8 mouse cellular contexts compared by ENCODE assay signal in the genomic region with DNA sequence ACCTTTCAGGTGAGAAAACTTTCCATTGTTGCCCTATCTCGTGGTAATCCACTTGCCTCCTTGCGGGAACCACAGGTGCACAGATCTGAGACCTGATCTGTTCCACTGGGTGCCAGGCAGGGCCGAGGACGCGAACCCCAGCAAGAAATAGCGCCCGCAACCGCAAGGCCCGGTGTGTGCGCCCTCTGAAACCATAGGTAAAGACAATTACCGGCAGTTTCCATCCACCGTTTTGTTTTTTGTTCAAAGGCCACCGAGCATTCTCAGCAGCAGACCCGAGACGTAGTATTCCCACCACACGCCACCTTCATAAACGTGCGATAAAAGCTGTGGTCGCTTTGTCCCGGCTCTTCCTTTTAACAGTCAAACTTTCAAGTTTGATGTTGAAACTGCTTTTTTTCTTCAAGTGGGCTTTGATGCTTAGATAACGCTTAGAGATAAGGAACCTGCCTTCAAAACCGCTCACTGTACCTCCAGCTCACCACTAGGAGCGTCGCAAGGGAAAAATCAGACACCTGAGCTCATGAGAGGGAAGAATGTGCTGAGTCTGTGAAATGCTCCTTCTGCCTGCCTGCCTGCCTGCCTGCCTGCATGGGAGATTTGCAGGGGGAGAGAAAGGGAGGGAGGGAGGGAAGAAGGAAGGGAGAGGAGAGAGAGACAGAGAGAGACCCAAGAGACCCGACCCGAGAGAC. TPM values are rescaled to one million over a fixed set of nuclear protein-coding genes. Genes with fewer than 3 reads are reported as not detected.
DNase-seq lines count a peak whose midpoint lies in the region; ATAC-seq and TF ChIP-seq lines count a peak whose summit lies in the region.

No protein-coding gene starts in this region.

- no peak overlapping the region for H3K27ac ChIP-seq in heart, embryonic 16.5 days (ENCODE audit: low read length)
- H3K27ac ChIP-seq in intestine, postnatal 0 days (ENCODE audit: low read depth, low read length) = no peak overlapping the region
- no peak overlapping the region for H3K27ac ChIP-seq in neural tube, embryonic 13.5 days (replicated peaks)

- intact Hi-C loops in heart, postnatal 25 days (cut with DNase I) = no loop called here
- intact Hi-C loops in gastrocnemius, postnatal 36 days (cut with DNase I) = no loop called here

- peak overlapping the region; percentile 3; the same call in 1 of the 2 replicates for H3K4me2 ChIP-seq in heart, embryonic 16.5 days (ENCODE audit: low read depth, low read length)
- no peak overlapping the region for H3K4me2 ChIP-seq in intestine, postnatal 0 days (replicated peaks; ENCODE audit: low read depth)
- H3K4me2 ChIP-seq in neural tube, embryonic 13.5 days = peak overlapping the region; percentile 1; the same call in 1 of the 2 replicates

- H3K4me1 ChIP-seq in heart, embryonic 16.5 days (ENCODE audit: control insufficient read depth, insufficient read depth, low read length) = 0 out of 2 replicates have a peak, but pooled peaks cover 4% of the 10 kb centered on the region
- H3K4me1 ChIP-seq in intestine, postnatal 0 days (replicated peaks; ENCODE audit: control insufficient read depth, insufficient read depth, low read length) = no peaks in the 10 kb centered on the region
- H3K4me1 ChIP-seq in neural tube, embryonic 13.5 days (replicated peaks) = no peaks in the 10 kb centered on the region

- H3K4me3 ChIP-seq in heart, embryonic 16.5 days (ENCODE audit: low read length) = no peak overlapping the region
- no peak overlapping the region for H3K4me3 ChIP-seq in intestine, postnatal 0 days (ENCODE audit: low read depth, low read length)
- H3K4me3 ChIP-seq in neural tube, embryonic 13.5 days = no peak overlapping the region

- H3K9me3 ChIP-seq in heart, embryonic 16.5 days (replicated peaks; ENCODE audit: control insufficient read depth, low read length) = no peaks in the 10 kb centered on the region
- H3K9me3 ChIP-seq in intestine, postnatal 0 days (ENCODE audit: control insufficient read depth) = no peaks in the 10 kb centered on the region
- no peaks in the 10 kb centered on the region for H3K9me3 ChIP-seq in neural tube, embryonic 13.5 days

- WGBS in heart, embryonic 16.5 days = 16% methylated on average over 26 of the region's 26 CpGs
- 17% methylated on average over 26 of the region's 26 CpGs for WGBS in intestine, postnatal 0 days
- WGBS in neural tube, embryonic 13.5 days = 21% methylated on average over 26 of the region's 26 CpGs

- H3K9ac ChIP-seq in heart, embryonic 16.5 days (ENCODE audit: low read length) = no peak overlapping the region
- no peak overlapping the region for H3K9ac ChIP-seq in intestine, postnatal 0 days (ENCODE audit: low read depth, low read length)
- no peak overlapping the region for H3K9ac ChIP-seq in neural tube, embryonic 13.5 days

- H3K27me3 ChIP-seq in heart, embryonic 16.5 days (ENCODE audit: control insufficient read depth, insufficient read depth, low read length) = no peaks in the 10 kb centered on the region
- 0 out of 2 replicates have a peak, but pooled peaks cover 5% of the 10 kb centered on the region for H3K27me3 ChIP-seq in intestine, postnatal 0 days (replicated peaks; ENCODE audit: control insufficient read depth, insufficient read depth, low read length)
- H3K27me3 ChIP-seq in neural tube, embryonic 13.5 days = peaks cover 17% of the 10 kb centered on the region

- DNase-seq in heart, postnatal 25 days (ENCODE audit: low spot score) = no peak
- peak; percentile 57 for DNase-seq in WW6 (ENCODE audit: low read depth, low spot score)
- DNase-seq in gastrocnemius, postnatal 36 days = no peak
- no peak for DNase-seq in layer of hippocampus, adult 18-20 months (ENCODE audit: low spot score in 2 of 2)

- H3K36me3 ChIP-seq in heart, embryonic 16.5 days (ENCODE audit: control insufficient read depth, insufficient read depth) = no peaks in the 10 kb centered on the region
- no peaks in the 10 kb centered on the region for H3K36me3 ChIP-seq in intestine, postnatal 0 days (ENCODE audit: control insufficient read depth, insufficient read depth)
- H3K36me3 ChIP-seq in neural tube, embryonic 13.5 days = no peaks in the 10 kb centered on the region

- TF ChIP-seq CTCF in intestine, postnatal 0 days (IDR thresholded peaks at IDR 0.05; ENCODE audit: low read depth) = peak; percentile 55

- peak; percentile 61 for ATAC-seq in heart, embryonic 16.5 days (replicated peaks; ENCODE audit: extremely low read depth, insufficient read depth, low FRiP score)
- ATAC-seq in intestine, postnatal 0 days = no peak
- ATAC-seq in neural tube, embryonic 13.5 days (ENCODE audit: low read depth) = no peak
- ATAC-seq in frontal cortex, adult (ENCODE audit: low TSS enrichment) = no peak; the same call in 1 of the 2 replicates

RNA-seq across cellular contexts. Expression of gene Tcf7, which starts 31.4 kb away (rescaled TPM):
- 29.0 and 65.0 TPM in 2 replicates for polyA plus RNA-seq in heart, embryonic 16.5 days (2015; fragmentation: Nextera tagmentation; extraction: Ambion mirVana)
- under 1 TPM; 0.70 to 0.75 TPM for total RNA-seq in heart, postnatal 25 days (2021)
- polyA plus RNA-seq in intestine, postnatal 0 days (2015; fragmentation: Nextera tagmentation; extraction: Ambion mirVana) = 3.3 TPM in 2 replicates
- 5.9 TPM in 2 replicates for polyA plus RNA-seq in neural tube, embryonic 13.5 days (2015; fragmentation: Nextera tagmentation; extraction: Ambion mirVana)
- total RNA-seq in gastrocnemius, postnatal 36 days (2021) = 1 to 10 TPM in 1 of 2 experiments, under 1 TPM in 1; 0.62 to 6.2 TPM
- 1 to 10 TPM; 2.6 to 3.1 TPM for total RNA-seq in layer of hippocampus, adult 18-20 months (2021)

RNA-seq across cellular contexts. Expression of gene Vdac1, which starts 46.4 kb away (rescaled TPM):
- 541 and 624 TPM in 2 replicates for polyA plus RNA-seq in heart, embryonic 16.5 days (2015; fragmentation: Nextera tagmentation; extraction: Ambion mirVana)
- total RNA-seq in heart, postnatal 25 days (2021) = 1,000 to 10,000 TPM; 1,015 to 1,076 TPM
- polyA plus RNA-seq in intestine, postnatal 0 days (2015; fragmentation: Nextera tagmentation; extraction: Ambion mirVana) = 175 and 180 TPM in 2 replicates
- 296 and 366 TPM in 2 replicates for polyA plus RNA-seq in neural tube, embryonic 13.5 days (2015; fragmentation: Nextera tagmentation; extraction: Ambion mirVana)
- total RNA-seq in gastrocnemius, postnatal 36 days (2021) = 1,000 to 10,000 TPM; 1,307 to 1,453 TPM
- total RNA-seq in layer of hippocampus, adult 18-20 months (2021) = 100 to 1,000 TPM; 522 to 543 TPM
